Mouse (Mus musculus) A20 (cell line): ENCODE measurements around the gene Ppp1r17.

Experiments used
- DNase-seq: peaks from one replicate; pipeline ENCODE4 v3.0.0-alpha.2; 2011; ENCODE audit warnings: low read depth, low spot score

Ppp1r17 gene

GRCm38 (mm10) chr6:56017291-56017994 is at the start of gene Ppp1r17:
TSS of gene Ppp1r17 (plus strand) at chr6:56017497.
- no peak for DNase-seq

- DNase-seq, result peak; percentile 41
Measured at GRCm38 (mm10) chr6:55972998-55973397, 44.3 kb upstream of the Ppp1r17 start.

GRCm38 (mm10) chr6:55979766-55980165 is 37.5 kb upstream of the Ppp1r17 start:
- no peak for DNase-seq

- DNase-seq, result no peak
Measured at GRCm38 (mm10) chr6:56008711-56009110, 8.6 kb upstream of the Ppp1r17 start.

GRCm38 (mm10) chr6:56012384-56012783 is 4.9 kb upstream of the Ppp1r17 start:
- no peak for DNase-seq

GRCm38 (mm10) chr6:56019632-56020031 is 2.3 kb downstream of the Ppp1r17 start:
- DNase-seq, result no peak

- peak; percentile 13 for DNase-seq
Measured at GRCm38 (mm10) chr6:56025533-56025932, 8.2 kb downstream of the Ppp1r17 start.

- no peak for DNase-seq
Measured at GRCm38 (mm10) chr6:56027318-56027717, 10.0 kb downstream of the Ppp1r17 start.

GRCm38 (mm10) chr6:56027966-56028365 is 10.7 kb downstream of the Ppp1r17 start:
- no peak for DNase-seq

- DNase-seq, result no peak
Measured at GRCm38 (mm10) chr6:56029986-56030385, 12.7 kb downstream of the Ppp1r17 start.

- no peak for DNase-seq
Measured at GRCm38 (mm10) chr6:56032231-56032630, 14.9 kb downstream of the Ppp1r17 start.

- DNase-seq, result no peak
Measured at GRCm38 (mm10) chr6:56035054-56035453, 17.8 kb downstream of the Ppp1r17 start.

- no peak for DNase-seq
Measured at GRCm38 (mm10) chr6:56039476-56040055, 22.3 kb downstream of the Ppp1r17 start.

- DNase-seq, result no peak
Measured at GRCm38 (mm10) chr6:56044270-56044669, 27.0 kb downstream of the Ppp1r17 start.

- no peak for DNase-seq
Measured at GRCm38 (mm10) chr6:56044716-56045115, 27.4 kb downstream of the Ppp1r17 start.

GRCm38 (mm10) chr6:56048580-56048979 is 31.3 kb downstream of the Ppp1r17 start:
- DNase-seq, result no peak

- peak; percentile 37 for DNase-seq
Measured at GRCm38 (mm10) chr6:56049104-56049503, 31.8 kb downstream of the Ppp1r17 start.

- no peak for DNase-seq
Measured at GRCm38 (mm10) chr6:56063736-56064135, 46.4 kb downstream of the Ppp1r17 start.

- DNase-seq, result peak; percentile 62
Measured at GRCm38 (mm10) chr6:56066632-56067282, 49.5 kb downstream of the Ppp1r17 start.

GRCm38 (mm10) chr6:56068516-56068915 is 51.2 kb downstream of the Ppp1r17 start:
- no peak for DNase-seq

- no peak for DNase-seq
Measured at GRCm38 (mm10) chr6:56076378-56076805, 59.1 kb downstream of the Ppp1r17 start.
